ENCODE assay signal across 8 mouse cellular contexts in genomic region chr1:166429809-166430431, GRCm38 (mm10). TPM values are rescaled to one million over a fixed set of nuclear protein-coding genes. Genes with fewer than 3 reads are reported as not detected.
DNase-seq lines count a peak whose midpoint lies in the region; ATAC-seq and TF ChIP-seq lines count a peak whose summit lies in the region.

No protein-coding gene starts in this region.

- no peak for TF ChIP-seq POLR2A in olfactory bulb, adult 2 months (IDR thresholded peaks at IDR 0.05; ENCODE audit: insufficient read depth, low read depth, low read length)

- H3K36me3 ChIP-seq in midbrain, embryonic 16.5 days (ENCODE audit: control insufficient read depth, insufficient read depth, low read length) = no peaks in the 10 kb centered on the region
- no peaks in the 10 kb centered on the region for H3K36me3 ChIP-seq in midbrain, embryonic 13.5 days
- H3K36me3 ChIP-seq in neural tube, embryonic 15.5 days = no peaks in the 10 kb centered on the region

- H3K27me3 ChIP-seq in midbrain, embryonic 16.5 days (ENCODE audit: control insufficient read depth, insufficient read depth, low read depth, low read length) = no peaks in the 10 kb centered on the region
- no peaks in the 10 kb centered on the region for H3K27me3 ChIP-seq in midbrain, embryonic 13.5 days
- no peaks in the 10 kb centered on the region for H3K27me3 ChIP-seq in neural tube, embryonic 15.5 days (replicated peaks)

- H3K4me3 ChIP-seq in midbrain, embryonic 16.5 days (ENCODE audit: low read depth, low read length) = no peak overlapping the region
- no peak overlapping the region for H3K4me3 ChIP-seq in midbrain, embryonic 13.5 days (replicated peaks)
- H3K4me3 ChIP-seq in olfactory bulb, adult 2 months (ENCODE audit: insufficient read depth, low read depth, low read length) = no peak overlapping the region
- H3K4me3 ChIP-seq in neural tube, embryonic 15.5 days (replicated peaks) = no peak overlapping the region

- WGBS in midbrain, embryonic 16.5 days = 57% methylated on average over 10 of the region's 10 CpGs
- 66% methylated on average over 10 of the region's 10 CpGs for whole genome bisulfite sequencing in midbrain, embryonic 13.5 days
- WGBS in olfactory bulb, adult 2 months = 21% methylated on average over 10 of the region's 10 CpGs
- WGBS in neural tube, embryonic 15.5 days = 61% methylated on average over 10 of the region's 10 CpGs

- no peak overlapping the region for H3K27ac ChIP-seq in midbrain, embryonic 16.5 days (ENCODE audit: low read length)
- H3K27ac ChIP-seq in midbrain, embryonic 13.5 days = no peak overlapping the region
- peak overlapping the region; percentile 18; the same call in 1 of the 2 replicates for H3K27ac ChIP-seq in olfactory bulb, adult 2 months (ENCODE audit: insufficient read depth, low read depth, low read length)
- no peak overlapping the region for H3K27ac ChIP-seq in neural tube, embryonic 15.5 days (replicated peaks)

- no peak for ATAC-seq in midbrain, embryonic 16.5 days
- no peak for ATAC-seq in midbrain, embryonic 13.5 days
- no peak for ATAC-seq in erythroid progenitor cell, adult 5-6 weeks (replicated peaks; ENCODE audit: low FRiP score, poor library complexity, severe bottlenecking)
- ATAC-seq in neural tube, embryonic 15.5 days (ENCODE audit: low FRiP score) = no peak; the same call in 1 of the 2 replicates

- H3K4me1 ChIP-seq in midbrain, embryonic 16.5 days (ENCODE audit: control insufficient read depth, insufficient read depth, low read length) = 0 out of 2 replicates have a peak, but pooled peaks cover 2% of the 10 kb centered on the region
- H3K4me1 ChIP-seq in midbrain, embryonic 13.5 days (replicated peaks) = no peaks in the 10 kb centered on the region
- H3K4me1 ChIP-seq in olfactory bulb, adult 2 months (ENCODE audit: control insufficient read depth, insufficient read depth, low read length) = peaks cover 7% of the 10 kb centered on the region
- no peaks in the 10 kb centered on the region for H3K4me1 ChIP-seq in neural tube, embryonic 15.5 days

- 0 out of 2 replicates have a peak overlapping the region, but pooled peaks have one; percentile 14 for H3K9ac ChIP-seq in midbrain, embryonic 16.5 days (ENCODE audit: low read depth, low read length)
- no peak overlapping the region for H3K9ac ChIP-seq in midbrain, embryonic 13.5 days (replicated peaks)
- H3K9ac ChIP-seq in neural tube, embryonic 15.5 days (replicated peaks) = no peak overlapping the region

- peak; percentile 9 for DNase-seq in adrenal gland, postnatal 14 days
- no peak for DNase-seq in adrenal gland, adult 8-10 months
- DNase-seq in liver = peak; percentile 47

- no peak overlapping the region for H3K4me2 ChIP-seq in midbrain, embryonic 16.5 days (ENCODE audit: low read length)
- H3K4me2 ChIP-seq in midbrain, embryonic 13.5 days (replicated peaks) = no peak overlapping the region
- H3K4me2 ChIP-seq in neural tube, embryonic 15.5 days = no peak overlapping the region

- TF ChIP-seq CTCF in olfactory bulb, adult 2 months (IDR thresholded peaks at IDR 0.05; ENCODE audit: insufficient read depth, low read depth, low read length) = no peak

- H3K9me3 ChIP-seq in midbrain, embryonic 16.5 days (replicated peaks; ENCODE audit: control insufficient read depth, low read length, poor library complexity, severe bottlenecking) = no peaks in the 10 kb centered on the region
- H3K9me3 ChIP-seq in midbrain, embryonic 13.5 days = no peaks in the 10 kb centered on the region
- H3K9me3 ChIP-seq in neural tube, embryonic 15.5 days (replicated peaks) = no peaks in the 10 kb centered on the region

RNA-seq across cellular contexts. Expression of gene Pogk, which starts 20.3 kb away (rescaled TPM):
- 31.5 and 35.1 TPM in 2 replicates for total RNA-seq in adrenal gland, postnatal 14 days (2021)
- total RNA-seq in adrenal gland, adult 8-10 months (2022) = 10 to 100 TPM; 30.0 to 43.1 (median 38.9) TPM
- polyA plus RNA-seq in midbrain, embryonic 16.5 days (2015; fragmentation: Nextera tagmentation; extraction: Ambion mirVana) = 38.4 and 41.5 TPM in 2 replicates
- 41.1 and 45.5 TPM in 2 replicates for polyA plus RNA-seq in midbrain, embryonic 13.5 days (2015; fragmentation: Nextera tagmentation; extraction: Ambion mirVana)
- 198 TPM in 1 of 2 replicates, not detected in the other for polyA plus RNA-seq in olfactory bulb, adult 2 months (2012; ENCODE audit: insufficient read depth, insufficient read length, low replicate concordance, missing spikeins)
- total RNA-seq in erythroid progenitor cell, adult 5-6 weeks (2015; ENCODE audit: low replicate concordance) = 1.3 TPM in 1 of 2 replicates, not detected in the other
- total RNA-seq in erythroid progenitor cell, adult 5-6 weeks (2017; ENCODE audit: low replicate concordance) = 1.1 and 1.9 TPM in 2 replicates
- polyA plus RNA-seq in neural tube, embryonic 15.5 days (2015; fragmentation: Nextera tagmentation; extraction: Ambion mirVana) = 26.3 and 27.6 TPM in 2 replicates

RNA-seq across cellular contexts. Expression of gene Tada1, which starts 51.0 kb away (rescaled TPM):
- 18.1 and 19.1 TPM in 2 replicates for total RNA-seq in adrenal gland, postnatal 14 days (2021)
- total RNA-seq in adrenal gland, adult 8-10 months (2022) = 10 to 100 TPM; 20.6 to 26.8 (median 22.8) TPM
- polyA plus RNA-seq in midbrain, embryonic 16.5 days (2015; fragmentation: Nextera tagmentation; extraction: Ambion mirVana) = 88.8 and 98.7 TPM in 2 replicates
- polyA plus RNA-seq in midbrain, embryonic 13.5 days (2015; fragmentation: Nextera tagmentation; extraction: Ambion mirVana) = 79.8 and 83.0 TPM in 2 replicates
- not detected in 2 replicates for polyA plus RNA-seq in olfactory bulb, adult 2 months (2012; ENCODE audit: insufficient read depth, insufficient read length, low replicate concordance, missing spikeins)
- total RNA-seq in erythroid progenitor cell, adult 5-6 weeks (2015; ENCODE audit: low replicate concordance) = 17.6 and 29.2 TPM in 2 replicates
- total RNA-seq in erythroid progenitor cell, adult 5-6 weeks (2017; ENCODE audit: low replicate concordance) = 6.4 and 19.9 TPM in 2 replicates
- 69.3 and 72.4 TPM in 2 replicates for polyA plus RNA-seq in neural tube, embryonic 15.5 days (2015; fragmentation: Nextera tagmentation; extraction: Ambion mirVana)

Comparison
In these comparisons a context has a peak if more than half of its experiments do, and no peak if none do; other contexts are left out.
1. RNA of gene Tada1, which starts 51.0 kb away (polyA plus RNA-seq): 88.8 to 98.7 TPM in midbrain, embryonic 16.5 days, 79.8 to 83.0 TPM in midbrain, embryonic 13.5 days and 69.3 to 72.4 TPM in neural tube, embryonic 15.5 days; not detected in olfactory bulb, adult 2 months; every median in the first group is over 10 times any median in the second.